Mouse (Mus musculus): ENCODE data around the gene Olfr791. TPM values are rescaled to one million over a fixed set of nuclear protein-coding genes. Genes with fewer than 3 reads are reported as not detected.

Olfr791 gene
- polyA plus RNA-seq, 1 experiment from 2014 or later, result not detected

Other genes starting within 250 kb of the Olfr791 start
- not detected in 2 replicates for gene Olfr780, start 203.7 kb upstream of the Olfr791 start, polyA plus RNA-seq (2015; fragmentation: Nextera tagmentation; extraction: Ambion mirVana)
- gene Olfr781, start 192.9 kb upstream of the Olfr791 start, polyA plus RNA-seq (2015; fragmentation: Nextera tagmentation; extraction: Ambion mirVana), result not detected in 2 replicates
- not detected in 2 replicates for gene Olfr782, start 172.9 kb upstream of the Olfr791 start, polyA plus RNA-seq (2015; fragmentation: Nextera tagmentation; extraction: Ambion mirVana)
- 0.07 and 0.15 TPM in 2 replicates for gene Olfr784, start 137.7 kb upstream of the Olfr791 start, polyA plus RNA-seq (2015; fragmentation: Nextera tagmentation; extraction: Ambion mirVana)
- not detected in 2 replicates for gene Olfr785, start 116.4 kb upstream of the Olfr791 start, polyA plus RNA-seq (2015; fragmentation: Nextera tagmentation; extraction: Ambion mirVana)
- not detected in 2 replicates for gene Olfr786, start 94.5 kb upstream of the Olfr791 start, polyA plus RNA-seq (2015; fragmentation: Nextera tagmentation; extraction: Ambion mirVana)
- not detected in 2 replicates for gene Olfr787, start 59.9 kb upstream of the Olfr791 start, polyA plus RNA-seq (2015; fragmentation: Nextera tagmentation; extraction: Ambion mirVana)
- gene Olfr788, start 50.8 kb upstream of the Olfr791 start, polyA plus RNA-seq (2015; fragmentation: Nextera tagmentation; extraction: Ambion mirVana), result not detected in 2 replicates
- not detected in 2 replicates for gene Olfr789, start 37.0 kb upstream of the Olfr791 start, polyA plus RNA-seq (2015; fragmentation: Nextera tagmentation; extraction: Ambion mirVana)
- gene Olfr790, start 23.3 kb upstream of the Olfr791 start, polyA plus RNA-seq (2015; fragmentation: Nextera tagmentation; extraction: Ambion mirVana), result not detected in 2 replicates
- not detected in 2 replicates for gene Olfr792, start 17.4 kb downstream of the Olfr791 start, polyA plus RNA-seq (2015; fragmentation: Nextera tagmentation; extraction: Ambion mirVana)
- gene Olfr794, start 45.9 kb downstream of the Olfr791 start, polyA plus RNA-seq (2015; fragmentation: Nextera tagmentation; extraction: Ambion mirVana), result not detected in 2 replicates
- gene Olfr796, start 90.8 kb downstream of the Olfr791 start, polyA plus RNA-seq (2015; fragmentation: Nextera tagmentation; extraction: Ambion mirVana), result not detected in 2 replicates
- not detected in 2 replicates for gene Olfr798, start 106.1 kb downstream of the Olfr791 start, polyA plus RNA-seq (2015; fragmentation: Nextera tagmentation; extraction: Ambion mirVana)
- not detected in 2 replicates for gene Olfr799, start 115.7 kb downstream of the Olfr791 start, polyA plus RNA-seq (2015; fragmentation: Nextera tagmentation; extraction: Ambion mirVana)
- gene Olfr800, start 135.9 kb downstream of the Olfr791 start, polyA plus RNA-seq (2015; fragmentation: Nextera tagmentation; extraction: Ambion mirVana), result not detected in 2 replicates
- gene Olfr801, start 152.1 kb downstream of the Olfr791 start, polyA plus RNA-seq (2015; fragmentation: Nextera tagmentation; extraction: Ambion mirVana), result not detected in 2 replicates
- gene Olfr802, start 166.4 kb downstream of the Olfr791 start, polyA plus RNA-seq (2015; fragmentation: Nextera tagmentation; extraction: Ambion mirVana), result 0.06 TPM in 1 of 2 replicates, not detected in the other
- not detected in 2 replicates for gene Olfr803, start 172.5 kb downstream of the Olfr791 start, polyA plus RNA-seq (2015; fragmentation: Nextera tagmentation; extraction: Ambion mirVana)
- gene Olfr804, start 181.4 kb downstream of the Olfr791 start, polyA plus RNA-seq (2015; fragmentation: Nextera tagmentation; extraction: Ambion mirVana), result not detected in 2 replicates
- not detected in 2 replicates for gene Olfr805, start 207.6 kb downstream of the Olfr791 start, polyA plus RNA-seq (2015; fragmentation: Nextera tagmentation; extraction: Ambion mirVana)
- gene Olfr806, start 220.1 kb downstream of the Olfr791 start, polyA plus RNA-seq (2015; fragmentation: Nextera tagmentation; extraction: Ambion mirVana), result not detected in 2 replicates
- gene Olfr807, start 236.0 kb downstream of the Olfr791 start, polyA plus RNA-seq (2015; fragmentation: Nextera tagmentation; extraction: Ambion mirVana), result not detected in 2 replicates
- not detected in 2 replicates for gene Olfr808, start 243.7 kb downstream of the Olfr791 start, polyA plus RNA-seq (2015; fragmentation: Nextera tagmentation; extraction: Ambion mirVana)